Mouse (Mus musculus) MEL (cell line): ENCODE results near the gene Gnat1. TPM values are rescaled to one million over a fixed set of nuclear protein-coding genes. Genes with fewer than 3 reads are reported as not detected.

ENCODE experiments used
- DNase-seq: peaks from one replicate; pipeline ENCODE4 v3.0.0; 2011; ENCODE audit warnings: low read depth, low spot score
- H3K27ac ChIP-seq: 2 replicates; pipeline ENCODE4 v1.5.1; 2012; ENCODE audit warnings: low read depth, mild to moderate bottlenecking, control low read depth, low read length, moderate library complexity; ENCODE audit not compliant: control insufficient read depth
- H3K27me3 ChIP-seq, 2 experiments: fragments of 150-350 bp in 1 of 2; sonication (generic) in 1 of 2; 2 replicates each; pipeline ENCODE4 v1.6.1; 2012; ENCODE audit warnings: low read length in 2 of 2, mild to moderate bottlenecking in 2 of 2, improper control_type of control experiment in 1 of 2, moderate library complexity in 1 of 2; ENCODE audit not compliant: insufficient read depth in 2 of 2, control insufficient read depth in 1 of 2
- H3K36me3 ChIP-seq, 2 experiments: 2 replicates each; pipeline ENCODE4 v1.6.1; 2012 to 2014; ENCODE audit warnings: low read length in 2 of 2, improper control_type of control experiment in 1 of 2, inconsistent platforms in 1 of 2, mild to moderate bottlenecking in 1 of 2; ENCODE audit not compliant: insufficient read depth in 2 of 2, control insufficient read depth in 1 of 2
- H3K4me1 ChIP-seq, 2 experiments: fragments of 150-350 bp in 1 of 2; sonication (generic) in 1 of 2; 2 replicates each; pipeline ENCODE4 v1.6.1; 2012; ENCODE audit warnings: low read length in 2 of 2, improper control_type of control experiment in 1 of 2, mild to moderate bottlenecking in 1 of 2; ENCODE audit not compliant: insufficient read depth in 2 of 2, control insufficient read depth in 1 of 2
- H3K4me3 ChIP-seq, 2 experiments: fragments of 150-350 bp in 1 of 2; sonication (generic) in 1 of 2; 2 replicates each; pipeline ENCODE4 v1.5.1; 2012; ENCODE audit warnings: low read depth in 2 of 2, low read length in 2 of 2, mild to moderate bottlenecking in 2 of 2, moderate library complexity in 2 of 2, control low read depth in 1 of 2, improper control_type of control experiment in 1 of 2; ENCODE audit not compliant: control insufficient read depth in 1 of 2, insufficient read depth in 1 of 2
- H3K79me2 ChIP-seq: 2 replicates; pipeline ENCODE4 v1.6.1; 2012; ENCODE audit warnings: mild to moderate bottlenecking, low read length, moderate library complexity; ENCODE audit not compliant: control insufficient read depth, poor library complexity, insufficient read depth
- H3K9ac ChIP-seq: 2 replicates; pipeline ENCODE4 v1.6.1; 2012; ENCODE audit warnings: low read depth, mild to moderate bottlenecking, control low read depth, low read length, moderate library complexity; ENCODE audit not compliant: control insufficient read depth, poor library complexity, severe bottlenecking
- H3K9me3 ChIP-seq: fragments of 150-350 bp; sonication (generic); replicated peaks from 2 replicates; pipeline ENCODE4 v1.6.1; 2012; ENCODE audit warnings: mild to moderate bottlenecking, low read length, improper control_type of control experiment, moderate library complexity; ENCODE audit not compliant: insufficient read depth
- E2F4 ChIP-seq: IDR thresholded peaks from 2 replicates; pipeline ENCODE4 v1.6.1; 2011; ENCODE audit warnings: low read depth, low read length, improper control_type of control experiment, borderline replicate concordance
- JUND ChIP-seq: IDR thresholded peaks from 2 replicates; pipeline ENCODE4 v1.6.1; 2011; ENCODE audit warnings: low read depth, mild to moderate bottlenecking, improper control_type of control experiment, low read length
- MAFK ChIP-seq: IDR thresholded peaks from 2 replicates; pipeline ENCODE4 v1.6.1; 2011; ENCODE audit warnings: low read depth, mild to moderate bottlenecking, low read length, improper control_type of control experiment, borderline replicate concordance
- MAZ ChIP-seq: IDR thresholded peaks from 2 replicates; pipeline ENCODE4 v1.6.1; 2012; ENCODE audit warnings: low read depth, mild to moderate bottlenecking, inconsistent platforms, low read length, improper control_type of control experiment
- MEF2A ChIP-seq: IDR thresholded peaks from 2 replicates; pipeline ENCODE4 v1.6.1; 2014; ENCODE audit warnings: low read depth, mild to moderate bottlenecking, inconsistent platforms, low read length, improper control_type of control experiment; ENCODE audit not compliant: poor library complexity, insufficient replicate concordance, severe bottlenecking; ENCODE audit errors: extremely low read depth
- MXI1 ChIP-seq: IDR thresholded peaks from 2 replicates; pipeline ENCODE4 v1.6.1; 2011; ENCODE audit warnings: mild to moderate bottlenecking, low read depth, low read length, improper control_type of control experiment
- NELFE ChIP-seq: IDR thresholded peaks from 2 replicates; pipeline ENCODE4 v1.6.1; 2011; ENCODE audit warnings: low read depth, low read length, improper control_type of control experiment
- NRF1 ChIP-seq: IDR thresholded peaks from 2 replicates; pipeline ENCODE4 v1.6.1; 2014; ENCODE audit warnings: low read depth, mild to moderate bottlenecking, inconsistent platforms, low read length, improper control_type of control experiment, moderate library complexity; ENCODE audit not compliant: poor library complexity, insufficient read depth, severe bottlenecking
- SMC3 ChIP-seq: IDR thresholded peaks from 2 replicates; pipeline ENCODE4 v1.6.1; 2011; ENCODE audit warnings: low read depth, low read length, improper control_type of control experiment
- TCF12 ChIP-seq: IDR thresholded peaks from 2 replicates; pipeline ENCODE4 v1.6.1; 2014; ENCODE audit warnings: low read depth, mild to moderate bottlenecking, inconsistent platforms, low read length, improper control_type of control experiment, moderate library complexity
- polyA plus RNA-seq, 2 experiments: library from polyadenylated mRNA; stranded (reverse) in 1 of 2; unstranded in 1 of 2; fragments of >175 nt in 1 of 2; fragments of >200 nt in 1 of 2; gene quantifications; 2 replicates each; pipeline versions ENCODE4 v1.2.1 to v1.2.4; 2012; ENCODE audit warnings: low replicate concordance in 2 of 2, low read depth in 1 of 2; ENCODE audit not compliant: insufficient read length in 2 of 2, insufficient read depth in 1 of 2, missing spikeins in 1 of 2
- total RNA-seq: library from RNA; depleted of rRNA; stranded (reverse); fragments of 300-350 nt; gene quantifications from 2 replicates; pipeline ENCODE4 v1.2.3, GENCODE M21; 2012

The Gnat1 gene
- total and polyA plus RNA-seq, 3 experiments: 0.27 to 326 TPM; not detected in 1

- H3K27ac ChIP-seq: no peak overlapping the region
- TF ChIP-seq JUND (no peak), NRF1 (no peak), MAZ (no peak)
- no peaks in the 10 kb centered on the region for H3K36me3 ChIP-seq
- no peak overlapping the region for H3K9ac ChIP-seq
- no peaks in the 10 kb centered on the region for H3K9me3 ChIP-seq
- no peaks in the 10 kb centered on the region for H3K4me1 ChIP-seq
- DNase-seq: no peak
- peaks cover 6 to 9% of the 10 kb centered on the region in 2 experiments; a peak in 3 of 4 replicates for H3K27me3 ChIP-seq
- H3K79me2 ChIP-seq: no peaks in the 10 kb centered on the region
- H3K4me3 ChIP-seq: no peak overlapping the region
Measured at GRCm38 (mm10) chr9:107703337-107704122, 24.0 kb upstream of the Gnat1 start.

GRCm38 (mm10) chr9:107702606-107703185, 23.2 kb upstream of the Gnat1 start:
- peaks cover 8 to 9% of the 10 kb centered on the region in 2 experiments; a peak in 3 of 4 replicates for H3K27me3 ChIP-seq
- H3K79me2 ChIP-seq: no peaks in the 10 kb centered on the region
- TF ChIP-seq TCF12: no peak
- no peak overlapping the region for H3K4me3 ChIP-seq
- H3K9ac ChIP-seq: no peak overlapping the region
- DNase-seq: no peak
- no peaks in the 10 kb centered on the region for H3K9me3 ChIP-seq
- H3K27ac ChIP-seq: no peak overlapping the region
- H3K4me1 ChIP-seq: no peaks in the 10 kb centered on the region
- H3K36me3 ChIP-seq: no peaks in the 10 kb centered on the region

DNA sequence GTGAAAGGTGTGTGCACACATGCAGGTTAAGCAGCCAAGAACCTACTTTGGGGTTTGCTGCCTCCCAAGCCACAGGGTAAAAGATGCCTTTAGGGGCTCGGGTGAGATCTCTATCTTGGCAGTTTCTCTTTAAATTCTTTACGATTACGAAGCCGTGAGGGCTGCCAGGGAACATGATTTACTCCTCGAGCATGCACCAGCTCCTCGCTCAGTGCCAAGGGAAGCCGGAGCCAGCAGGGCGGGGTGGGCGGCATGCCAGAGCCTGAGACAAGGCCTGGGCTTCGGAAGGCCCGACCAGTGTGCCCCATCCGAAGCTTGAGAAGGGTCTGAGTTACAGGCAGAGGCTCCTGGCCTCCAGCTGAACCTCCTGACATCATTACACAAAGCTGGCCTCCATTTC, 22.1 kb upstream of the Gnat1 start:
- Histone ChIP-seq H3K4me1 (no peaks in the 10 kb centered on the region), H3K27me3 (peaks cover 8 to 9% of the 10 kb centered on the region in 2 experiments; a peak in 3 of 4 replicates)

GRCm38 (mm10) chr9:107700114-107700571, 20.6 kb upstream of the Gnat1 start:
- Histone ChIP-seq H3K4me1 (no peaks in the 10 kb centered on the region), H3K79me2 (no peaks in the 10 kb centered on the region), H3K27ac (no peak overlapping the region), H3K9me3 (no peaks in the 10 kb centered on the region), H3K4me3 (no peak overlapping the region), H3K9ac (no peak overlapping the region), H3K27me3 (peaks cover 9 to 10% of the 10 kb centered on the region in 2 experiments; a peak in 3 of 4 replicates), H3K36me3 (no peaks in the 10 kb centered on the region)
- TF ChIP-seq SMC3 (no peak), NELFE (no peak)
- DNase-seq: no peak

More for the DNA sequence above, 22.1 kb upstream of the Gnat1 start:
- Histone ChIP-seq H3K27ac (no peak overlapping the region), H3K79me2 (no peaks in the 10 kb centered on the region), H3K4me3 (no peak overlapping the region), H3K9me3 (no peaks in the 10 kb centered on the region), H3K9ac (no peak overlapping the region), H3K36me3 (no peaks in the 10 kb centered on the region)
- TF ChIP-seq E2F4 (no peak), MAFK (no peak), MXI1 (no peak), MEF2A (no peak)
- DNase-seq: no peak
